Mouse (Mus musculus): ENCODE measurements around the gene Ddx39.

Gene Ddx39

GRCm38 (mm10) chr8:83715031-83715690 is at the start of gene Ddx39:
Gene Ddx39, plus strand, starts transcription at chr8:83715177.
- peak; percentile 100 for DNase-seq (ENCODE audit: low read depth, low spot score)

DNA sequence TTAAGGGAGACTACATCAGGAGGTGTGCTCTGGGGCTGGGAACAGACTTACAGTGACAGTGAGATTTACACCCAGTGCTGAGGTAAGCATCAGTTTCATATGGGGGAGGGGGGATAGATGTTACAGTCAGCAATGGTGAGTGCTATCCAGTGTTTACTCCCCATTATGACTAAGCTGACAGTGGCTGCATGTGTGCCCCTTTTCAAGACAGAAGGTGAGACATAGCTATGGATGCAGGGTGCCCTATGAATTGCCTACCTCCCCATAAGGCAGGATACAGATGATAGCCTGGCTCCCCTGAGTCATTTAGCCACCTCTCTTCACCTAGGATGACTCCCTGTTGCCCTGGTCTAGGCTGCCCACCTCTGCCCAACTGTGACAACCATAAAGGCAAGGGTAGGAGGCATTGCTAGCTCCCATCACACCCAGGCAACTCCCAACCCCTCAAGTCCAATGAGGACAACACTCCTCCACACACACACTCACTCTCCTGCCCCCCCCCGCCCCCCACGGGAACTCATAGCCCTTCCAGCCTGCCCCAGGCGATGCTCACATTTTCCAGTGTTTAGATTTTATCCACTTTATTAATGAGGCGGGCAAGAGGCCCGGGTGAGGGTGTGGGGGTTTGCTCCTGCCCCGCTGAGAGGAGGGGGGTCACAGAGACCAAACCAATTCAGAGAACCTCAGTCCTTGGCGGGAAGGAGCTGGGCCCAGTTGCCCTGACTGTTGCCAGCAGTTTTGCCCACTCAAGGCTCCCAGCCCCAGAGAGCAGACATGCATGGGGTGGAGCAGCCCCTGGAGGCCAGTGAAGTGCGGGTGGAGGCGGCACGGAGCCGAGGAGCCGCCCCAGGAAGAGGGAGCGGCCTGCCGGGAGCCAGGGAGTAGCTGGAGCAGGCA is 48.8 kb upstream of the Ddx39 start, which contains the start of gene Ptger1:
Gene Ptger1 (plus strand): TSS at position 710 of the 897 bp plus-strand sequence.
- no peak for DNase-seq (ENCODE audit: low read depth, low spot score)

- no peak for DNase-seq (ENCODE audit: low read depth, low spot score)
Measured at GRCm38 (mm10) chr8:83666866-83667234, 48.1 kb upstream of the Ddx39 start.

- no peak for DNase-seq (ENCODE audit: low read depth, low spot score)
Measured at GRCm38 (mm10) chr8:83667526-83667925, 47.5 kb upstream of the Ddx39 start.

DNA sequence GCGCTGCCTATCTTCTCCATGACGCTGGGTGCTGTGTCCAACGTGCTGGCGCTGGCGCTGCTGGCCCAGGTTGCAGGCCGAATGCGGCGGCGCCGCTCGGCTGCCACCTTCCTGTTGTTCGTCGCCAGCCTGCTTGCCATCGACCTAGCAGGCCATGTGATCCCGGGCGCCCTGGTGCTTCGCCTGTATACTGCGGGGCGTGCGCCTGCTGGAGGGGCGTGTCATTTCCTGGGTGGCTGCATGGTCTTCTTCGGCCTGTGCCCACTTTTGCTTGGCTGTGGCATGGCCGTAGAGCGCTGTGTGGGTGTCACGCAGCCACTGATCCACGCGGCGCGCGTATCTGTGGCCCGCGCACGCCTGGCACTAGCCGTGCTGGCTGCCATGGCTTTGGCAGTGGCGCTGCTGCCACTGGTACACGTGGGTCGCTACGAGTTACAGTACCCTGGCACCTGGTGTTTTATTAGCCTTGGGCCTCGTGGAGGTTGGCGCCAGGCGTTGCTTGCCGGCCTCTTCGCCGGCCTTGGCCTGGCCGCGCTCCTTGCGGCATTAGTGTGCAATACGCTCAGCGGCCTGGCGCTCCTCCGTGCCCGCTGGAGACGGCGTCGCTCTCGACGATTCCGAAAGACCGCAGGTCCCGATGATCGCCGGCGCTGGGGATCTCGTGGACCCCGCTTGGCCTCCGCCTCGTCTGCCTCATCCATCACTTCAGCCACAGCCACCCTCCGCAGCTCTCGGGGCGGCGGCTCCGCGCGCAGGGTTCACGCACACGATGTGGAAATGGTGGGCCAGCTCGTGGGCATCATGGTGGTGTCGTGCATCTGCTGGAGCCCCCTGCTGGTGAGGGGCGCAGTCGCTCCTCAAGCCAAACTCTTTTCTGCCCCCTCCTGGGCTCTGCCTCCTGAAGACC is 46.7 kb upstream of the Ddx39 start:
- peak; percentile 87 for DNase-seq (ENCODE audit: low read depth, low spot score)

DNA sequence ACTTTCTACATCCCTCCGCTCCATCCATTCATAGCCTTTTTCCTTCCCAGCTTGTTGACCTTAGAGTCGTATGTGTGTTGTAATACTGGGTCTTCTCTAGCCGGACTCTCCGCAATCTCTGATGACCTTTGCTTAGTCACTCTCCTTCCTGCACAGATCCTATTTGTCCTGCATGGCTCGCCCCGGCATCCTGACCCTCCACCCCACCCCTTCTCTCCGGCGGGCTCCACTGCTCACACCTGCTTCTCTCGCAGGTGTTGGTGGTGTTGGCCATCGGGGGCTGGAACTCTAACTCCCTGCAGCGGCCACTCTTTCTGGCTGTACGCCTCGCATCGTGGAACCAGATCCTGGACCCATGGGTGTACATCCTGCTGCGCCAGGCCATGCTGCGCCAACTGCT is 46.0 kb upstream of the Ddx39 start:
- DNase-seq (ENCODE audit: low read depth, low spot score): no peak

GRCm38 (mm10) chr8:83672936-83673335 is 42.0 kb upstream of the Ddx39 start:
- no peak for DNase-seq (ENCODE audit: low read depth, low spot score)

- DNase-seq (ENCODE audit: low read depth, low spot score): no peak
Measured at GRCm38 (mm10) chr8:83674497-83674896, 40.5 kb upstream of the Ddx39 start.

DNA sequence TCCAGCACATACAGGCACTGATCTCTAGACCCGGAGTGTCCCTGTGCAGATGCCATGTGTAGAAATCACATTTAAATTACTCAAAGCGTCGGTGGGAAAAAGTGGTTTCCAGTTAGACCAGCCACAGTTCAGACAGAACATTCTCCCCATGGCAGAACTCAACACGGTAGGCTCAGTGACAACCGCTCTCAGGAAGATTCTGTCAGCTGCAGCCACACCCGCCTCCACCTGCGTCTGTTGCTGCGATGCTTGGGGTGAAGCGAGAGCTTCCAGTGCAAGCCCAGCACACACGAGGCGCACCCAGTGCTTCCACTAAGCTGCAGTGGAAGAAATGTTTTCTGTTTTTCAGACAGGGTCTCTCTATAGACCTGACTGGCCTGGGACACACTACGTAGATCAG is 35.1 kb upstream of the Ddx39 start:
- no peak for DNase-seq (ENCODE audit: low read depth, low spot score)

DNA sequence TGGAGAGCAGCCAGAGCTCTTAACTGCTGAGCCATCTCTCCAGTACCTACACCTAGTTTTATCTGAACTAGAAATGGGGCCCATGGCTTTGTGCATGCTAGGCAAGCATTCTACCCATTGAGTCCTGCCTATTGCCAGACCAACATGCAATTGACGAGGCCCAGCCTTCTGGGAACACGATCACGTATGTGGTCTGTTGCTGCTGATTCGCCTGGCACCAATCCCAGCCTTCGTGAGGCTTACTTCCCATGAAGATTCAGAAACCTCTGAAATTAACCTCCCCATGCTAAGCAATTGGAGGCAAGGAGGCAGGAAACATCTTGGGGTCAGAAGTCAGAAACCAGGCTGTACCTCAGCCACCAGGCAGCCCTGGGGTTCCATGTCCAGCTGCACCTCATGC is 34.4 kb upstream of the Ddx39 start:
- DNase-seq (ENCODE audit: low read depth, low spot score): no peak

DNA sequence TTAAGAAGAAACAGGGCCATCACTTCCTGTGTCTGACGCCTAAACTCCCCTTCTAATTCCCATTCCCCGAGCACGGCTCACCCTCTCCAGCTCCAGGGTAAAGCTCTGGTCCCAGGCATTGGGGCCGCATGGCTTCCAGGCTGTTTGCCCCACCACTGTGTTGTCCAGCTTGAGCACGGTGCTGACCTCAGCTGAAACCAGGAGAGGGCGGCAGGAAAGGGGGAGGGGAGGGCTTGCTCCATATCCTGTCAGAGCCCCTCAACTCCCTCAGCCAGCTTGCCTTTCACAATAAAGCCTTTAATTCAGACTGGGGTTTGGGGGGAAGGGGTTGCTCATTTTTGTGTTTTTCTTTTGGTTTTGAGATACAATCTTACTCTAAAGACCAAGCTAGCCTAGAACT is 33.9 kb upstream of the Ddx39 start:
- DNase-seq (ENCODE audit: low read depth, low spot score): no peak

- no peak for DNase-seq (ENCODE audit: low read depth, low spot score)
Measured at GRCm38 (mm10) chr8:83684517-83684916, 30.5 kb upstream of the Ddx39 start.

- DNase-seq (ENCODE audit: low read depth, low spot score): no peak
Measured at GRCm38 (mm10) chr8:83689264-83689663, 25.7 kb upstream of the Ddx39 start.

GRCm38 (mm10) chr8:83693609-83694236 is 21.3 kb upstream of the Ddx39 start:
- no peak for DNase-seq (ENCODE audit: low read depth, low spot score)

DNA sequence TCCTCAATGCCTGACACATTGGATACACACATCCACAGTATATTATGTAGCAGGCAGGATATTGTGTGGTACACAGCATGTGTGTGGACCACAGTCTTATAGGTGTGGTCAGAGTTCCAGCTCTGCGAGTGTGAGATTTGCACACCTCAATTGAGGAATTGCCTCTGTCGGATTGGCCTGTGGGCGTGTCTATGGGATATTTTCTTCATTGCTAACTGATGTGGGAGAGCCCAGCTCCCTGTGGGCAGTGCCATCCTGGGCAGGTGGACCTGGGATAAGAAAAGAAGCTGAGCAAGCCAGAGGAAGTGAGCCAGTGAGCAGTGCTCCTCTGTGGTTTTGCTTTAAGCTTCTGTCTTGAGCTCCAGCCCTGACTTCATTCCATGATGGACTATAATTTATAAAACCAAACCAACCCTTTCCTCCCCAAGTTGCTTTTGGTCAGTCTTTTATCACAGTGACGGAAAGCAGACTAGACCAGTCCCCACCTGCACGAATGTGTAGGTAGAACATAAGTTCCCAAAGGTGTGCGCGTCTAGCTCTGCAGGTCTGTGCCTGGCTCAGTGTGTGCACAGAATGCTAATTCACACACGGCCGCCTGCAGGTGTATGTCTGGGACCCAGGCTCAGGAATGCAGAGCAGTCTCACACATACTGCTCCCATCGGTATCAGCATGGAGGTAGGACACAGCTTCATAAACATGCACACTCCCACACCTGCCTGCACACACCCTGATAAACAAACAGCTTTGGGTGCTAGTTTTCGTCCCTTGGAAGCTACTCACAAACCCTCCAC is 20.4 kb upstream of the Ddx39 start:
- DNase-seq (ENCODE audit: low read depth, low spot score): no peak

- no peak for DNase-seq (ENCODE audit: low read depth, low spot score)
Measured at GRCm38 (mm10) chr8:83695351-83696106, 19.4 kb upstream of the Ddx39 start.

DNA sequence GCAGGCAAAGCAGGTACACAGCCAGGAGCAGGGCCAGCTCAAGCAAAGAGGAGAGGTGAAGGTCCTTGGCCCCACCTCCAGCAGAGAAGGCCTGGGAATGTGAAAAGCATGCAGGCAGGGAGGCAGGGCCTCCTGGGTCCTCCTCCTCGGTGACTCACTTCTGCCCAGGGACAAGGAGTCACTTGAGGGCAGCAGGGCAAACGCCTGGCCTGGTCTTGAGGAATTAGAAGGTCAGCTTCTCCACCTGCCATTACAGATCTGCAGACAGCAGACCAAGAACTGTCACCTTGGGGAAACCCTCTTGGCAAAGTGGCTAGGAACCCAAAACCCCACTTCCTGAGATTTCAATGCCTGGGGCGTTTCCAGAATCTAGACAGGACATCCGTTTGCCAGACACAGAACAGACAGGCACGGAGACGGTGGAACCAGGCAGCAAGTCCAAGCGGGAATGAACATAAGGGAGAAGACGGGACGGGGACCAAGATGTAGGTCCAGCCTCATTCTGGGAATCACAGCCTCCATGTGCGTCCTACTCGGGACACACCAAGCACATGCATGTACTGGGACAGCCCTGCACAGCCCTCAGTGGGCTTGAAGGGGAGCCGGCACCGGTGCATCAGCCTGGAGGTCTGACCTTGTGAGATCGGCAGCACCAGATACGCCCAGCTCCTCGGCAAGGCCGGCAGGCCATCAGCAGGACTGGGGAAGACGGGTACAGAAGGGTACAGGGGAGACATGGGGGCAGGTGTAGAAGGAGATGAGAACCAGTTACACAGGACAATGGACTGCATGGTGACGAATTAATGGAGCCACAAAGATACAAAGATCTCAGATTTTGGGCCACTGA is 17.4 kb upstream of the Ddx39 start:
- DNase-seq (ENCODE audit: low read depth, low spot score): no peak

DNA sequence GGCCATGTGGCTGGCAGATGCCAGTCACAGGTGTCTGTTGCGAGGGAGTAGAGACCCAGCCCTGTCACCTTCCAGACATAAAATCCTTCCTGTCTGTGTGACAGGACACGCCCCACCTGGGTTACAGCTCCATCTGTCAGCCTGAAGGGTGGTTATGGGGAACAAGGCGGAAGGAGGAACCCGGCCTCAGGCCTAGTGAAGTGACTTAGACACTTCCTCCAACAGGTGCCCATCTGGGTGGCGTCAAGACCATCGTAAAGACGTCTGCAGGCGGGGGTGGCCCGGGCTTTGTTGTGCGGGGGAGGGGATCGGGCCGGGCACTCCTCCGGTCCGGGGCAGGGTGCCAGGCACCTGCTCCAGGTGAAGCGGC is 16.7 kb upstream of the Ddx39 start:
- DNase-seq (ENCODE audit: low read depth, low spot score): peak; percentile 35
